Mouse (Mus musculus) cerebellum, postnatal 4 days (tissue): Measurements from ENCODE around the gene 4930556J24Rik.
A peak's percentile ranks its signal among the peaks of the same experiment; 100 is the strongest.
"Not testable (repeated sequence)": the region's sequence is repeated elsewhere in the genome, so short reads cannot be mapped to it uniquely, and the experiment has no call there.

Source experiments
- DNase-seq, 2 experiments: peaks; one replicate each; pipeline ENCODE4 v3.0.0; 2022; ENCODE audit warnings: low spot score in 2 of 2, mixed read lengths in 1 of 2

Gene 4930556J24Rik

GRCm38 (mm10) chr11:3973081-3973480, 3.5 kb downstream of the 4930556J24Rik start:
- DNase-seq, result peak in 1 of 2 experiments; percentile 8

DNA sequence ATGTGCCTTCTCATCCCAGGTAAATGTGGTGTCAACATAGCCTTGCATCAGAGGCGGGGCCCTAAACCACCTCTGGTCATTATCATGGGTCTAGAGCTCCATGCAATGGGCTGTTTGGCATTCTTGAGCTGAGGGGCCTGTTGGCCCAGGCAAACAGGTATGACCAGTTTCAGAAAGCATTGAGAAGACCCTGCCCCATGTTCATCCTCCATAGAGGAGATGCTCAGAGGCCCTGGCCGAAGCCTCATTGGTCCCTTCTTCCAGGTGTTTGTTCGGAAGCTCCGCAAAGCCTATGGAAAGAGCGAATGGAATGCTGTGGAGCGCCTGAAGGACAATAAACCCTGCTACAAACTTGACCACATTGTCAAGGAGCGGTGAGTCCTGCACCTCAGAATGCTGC, 6.2 kb downstream of the 4930556J24Rik start:
- peak in 1 of 2 experiments; percentile 7 for DNase-seq

- DNase-seq, result peak in 1 of 2 experiments; percentile 16
Measured at GRCm38 (mm10) chr11:3969837-3970236, 6.7 kb downstream of the 4930556J24Rik start.

- DNase-seq, result no peak
Measured at GRCm38 (mm10) chr11:3964416-3965172, 12.0 kb downstream of the 4930556J24Rik start.

DNA sequence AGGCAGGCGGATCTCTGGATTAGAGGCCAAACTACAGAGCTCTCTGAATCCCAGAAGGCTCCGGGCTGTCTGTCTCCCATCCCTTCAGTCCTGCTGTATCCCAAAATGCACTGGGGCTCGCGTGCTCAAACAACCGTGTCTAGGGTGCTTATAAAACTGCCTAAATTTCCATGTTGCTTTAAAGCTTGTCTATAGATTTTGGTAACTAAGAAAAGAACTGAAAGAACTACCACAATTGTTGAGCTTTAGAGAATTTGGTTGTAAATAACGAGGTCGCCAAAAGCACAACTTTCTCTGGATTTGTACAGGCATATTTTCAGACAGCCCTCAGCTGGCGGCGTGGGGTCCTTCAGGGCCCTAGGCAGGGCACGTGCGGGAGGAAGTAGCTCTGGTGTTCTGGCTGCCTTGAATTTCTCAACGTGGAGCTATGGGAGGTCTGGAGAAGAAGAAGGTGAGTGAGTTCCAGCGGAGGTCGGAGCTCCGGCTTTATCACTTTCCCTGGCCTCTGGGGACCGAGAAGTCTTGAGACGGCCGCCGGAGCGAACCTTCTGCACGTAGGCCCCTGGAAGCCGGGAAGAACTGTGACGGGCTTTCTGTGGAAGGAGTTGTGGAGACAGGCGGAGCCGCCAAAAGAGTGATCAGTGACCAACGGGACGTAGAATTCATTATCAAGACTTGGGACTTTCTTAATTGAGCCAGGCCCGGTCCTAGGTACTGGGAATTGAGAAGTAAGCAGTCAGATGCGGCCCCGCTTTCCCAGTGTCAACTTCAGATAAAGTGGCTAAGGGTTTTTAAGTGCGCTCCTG, 12.8 kb downstream of the 4930556J24Rik start, which contains the start of gene Pes1:
Gene Pes1 (plus strand): TSS at position 366 of the 806 bp plus-strand sequence.
- peak in 1 of 2 experiments; percentile 64 for DNase-seq

DNA sequence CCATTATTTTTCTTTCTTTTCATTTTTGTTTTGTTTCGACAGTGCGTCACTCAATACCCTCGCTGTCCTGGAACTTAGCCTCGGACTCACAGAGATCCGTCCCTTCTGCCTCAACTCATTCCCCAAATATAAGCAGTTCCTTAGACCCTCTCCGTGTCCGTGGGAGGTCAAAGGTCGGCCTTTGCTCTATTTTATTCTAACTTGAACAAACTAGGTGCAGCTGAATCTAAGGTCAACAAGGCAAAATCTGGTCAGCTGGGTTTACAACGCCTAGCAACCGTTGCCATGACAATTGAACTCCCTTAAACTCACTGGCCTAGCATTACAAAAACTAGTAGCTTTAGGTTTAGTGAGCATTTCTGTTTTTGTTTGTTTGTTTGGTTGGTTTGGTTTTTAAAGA, 13.4 kb downstream of the 4930556J24Rik start:
- DNase-seq, result no peak

- no peak for DNase-seq
Measured at GRCm38 (mm10) chr11:3961761-3962160, 14.8 kb downstream of the 4930556J24Rik start.

- DNase-seq, result no peak
Measured at GRCm38 (mm10) chr11:3960901-3961300, 15.7 kb downstream of the 4930556J24Rik start.

GRCm38 (mm10) chr11:3955371-3955770, 21.2 kb downstream of the 4930556J24Rik start:
- DNase-seq, result not testable (repeated sequence)

GRCm38 (mm10) chr11:3954876-3955275, 21.7 kb downstream of the 4930556J24Rik start:
- DNase-seq, result not testable (repeated sequence)

DNA sequence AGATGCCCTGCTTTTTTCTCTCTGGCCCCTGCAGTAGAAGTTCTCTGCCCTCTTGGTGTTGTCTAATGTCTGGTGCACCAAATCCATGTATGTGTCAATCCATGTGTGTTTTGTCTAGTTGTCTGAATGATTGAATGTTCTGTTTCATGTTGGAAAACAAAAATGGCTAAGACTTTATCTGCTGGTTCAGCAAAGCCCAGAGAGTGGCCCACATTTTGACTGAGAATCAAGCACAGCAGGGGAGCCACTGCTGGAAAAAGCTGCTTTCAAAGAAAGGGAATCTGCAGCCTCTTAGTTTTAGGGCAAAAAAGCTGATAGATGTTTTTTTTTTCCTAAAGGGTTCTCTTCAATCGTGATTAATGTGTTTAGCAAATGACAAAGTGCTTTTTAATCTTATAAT, 30.2 kb downstream of the 4930556J24Rik start:
- DNase-seq, result no peak

- no peak for DNase-seq
Measured at GRCm38 (mm10) chr11:3941371-3941770, 35.2 kb downstream of the 4930556J24Rik start.

- DNase-seq, result no peak
Measured at GRCm38 (mm10) chr11:3937321-3937874, 39.2 kb downstream of the 4930556J24Rik start.

DNA sequence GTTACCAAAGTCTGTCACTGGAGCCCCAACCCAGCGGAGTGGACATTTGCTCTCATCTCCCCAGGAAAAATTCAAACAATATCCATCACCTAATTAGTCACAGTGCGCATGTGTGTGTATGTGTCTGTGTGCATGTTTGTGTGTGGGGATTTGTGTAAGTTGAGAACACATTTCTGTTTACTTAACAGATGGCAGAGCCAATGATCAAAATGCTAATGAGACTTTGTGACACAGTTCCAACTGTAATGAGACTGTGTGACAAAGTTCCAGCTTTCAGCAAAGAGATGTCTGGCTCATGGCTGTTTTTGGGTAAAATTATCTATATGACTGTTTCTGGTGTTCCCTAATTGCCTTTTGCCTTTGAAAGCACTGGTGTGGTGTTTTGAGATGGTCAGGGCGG, 40.3 kb downstream of the 4930556J24Rik start:
- DNase-seq, result no peak

GRCm38 (mm10) chr11:3935135-3935534, 41.4 kb downstream of the 4930556J24Rik start:
- no peak for DNase-seq

- no peak for DNase-seq
Measured at GRCm38 (mm10) chr11:3933756-3934285, 42.8 kb downstream of the 4930556J24Rik start.

DNA sequence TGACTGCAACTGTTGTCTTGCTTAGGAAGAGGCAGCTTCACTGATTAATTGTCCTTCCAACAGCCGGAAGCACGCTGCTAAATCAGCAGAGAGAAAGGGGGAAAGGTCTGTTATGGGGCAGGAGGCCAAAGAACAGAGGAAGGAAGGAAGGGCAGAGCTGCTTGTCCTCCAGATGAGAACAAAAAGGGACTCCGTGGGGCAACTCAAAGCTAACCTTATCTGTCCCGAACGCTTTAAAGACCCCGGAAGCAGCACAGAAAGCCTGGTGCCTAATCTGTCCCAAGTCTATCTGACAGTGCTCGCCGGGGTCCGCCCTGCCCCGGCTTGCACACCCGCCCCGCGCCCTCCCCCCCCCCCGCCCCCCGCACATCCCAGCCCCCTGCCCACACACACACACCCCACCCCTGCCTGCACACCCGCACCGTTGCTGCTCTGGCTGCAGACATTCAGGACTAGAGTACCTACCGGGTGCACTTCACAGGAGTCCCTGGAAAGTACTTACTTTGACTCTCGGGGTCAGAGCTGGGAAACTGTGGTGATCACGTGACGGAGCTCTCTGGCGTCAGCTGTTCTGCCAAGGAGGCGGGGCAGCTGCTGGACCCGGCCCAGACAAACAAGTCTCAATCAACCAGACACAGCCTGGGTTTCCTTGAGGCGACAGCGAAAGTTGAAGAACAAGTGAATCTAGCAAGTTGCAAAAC, 44.9 kb downstream of the 4930556J24Rik start, which contains the start of gene Tcn2:
Gene Tcn2 (minus strand): TSS at position 649 of the 701 bp plus-strand sequence.
- DNase-seq, result peak in 1 of 2 experiments; percentile 71

- no peak for DNase-seq
Measured at GRCm38 (mm10) chr11:3930931-3931330, 45.6 kb downstream of the 4930556J24Rik start.

GRCm38 (mm10) chr11:3930019-3930418, 46.6 kb downstream of the 4930556J24Rik start:
- DNase-seq, result no peak

GRCm38 (mm10) chr11:3925916-3926315, 50.7 kb downstream of the 4930556J24Rik start:
- DNase-seq, result no peak

- DNase-seq, result no peak
Measured at GRCm38 (mm10) chr11:3922731-3923130, 53.8 kb downstream of the 4930556J24Rik start.
